Mouse (Mus musculus) heart, embryonic 12.5 days (tissue): ENCODE results near the gene Cemip2. TPM values are rescaled to one million over a fixed set of nuclear protein-coding genes. Genes with fewer than 3 reads are reported as not detected.
A peak's percentile ranks its signal among the peaks of the same experiment; 100 is the strongest.

Experiments
- ATAC-seq: fragments of 200-750 bp; cut with Nextera tagmentation; 2 replicates; pipeline ENCODE4 v1.8.0; 2017; ENCODE audit warnings: moderate TSS enrichment, moderate library complexity; ENCODE audit not compliant: insufficient number of reproducible peaks, low FRiP score
- H3K27ac ChIP-seq: fragments of 300-500 bp; sonication (generic); 2 replicates; pipeline ENCODE4 v1.5.1; 2016; ENCODE audit warnings: mild to moderate bottlenecking, moderate library complexity; ENCODE audit not compliant: poor library complexity, severe bottlenecking
- H3K27me3 ChIP-seq: fragments of 300-500 bp; sonication (generic); replicated peaks from 2 replicates; pipeline ENCODE4 v1.6.1; 2016; ENCODE audit warnings: mild to moderate bottlenecking, moderate library complexity
- H3K36me3 ChIP-seq: fragments of 300-500 bp; sonication (generic); 2 replicates; pipeline ENCODE4 v1.6.1; 2016; ENCODE audit warnings: mild to moderate bottlenecking, moderate library complexity
- H3K4me1 ChIP-seq: fragments of 300-500 bp; sonication (generic); replicated peaks from 2 replicates; pipeline ENCODE4 v1.6.1; 2016; ENCODE audit warnings: mild to moderate bottlenecking
- H3K4me2 ChIP-seq: fragments of 300-500 bp; sonication (generic); 2 replicates; pipeline ENCODE4 v1.6.1; 2016; ENCODE audit warnings: mild to moderate bottlenecking, moderate library complexity
- H3K4me3 ChIP-seq: fragments of 300-500 bp; sonication (generic); 2 replicates; pipeline ENCODE4 v1.5.1; 2016; ENCODE audit warnings: mild to moderate bottlenecking
- H3K9ac ChIP-seq: fragments of 300-500 bp; sonication (generic); 2 replicates; pipeline ENCODE4 v1.6.1; 2016; ENCODE audit warnings: mild to moderate bottlenecking, moderate library complexity
- H3K9me3 ChIP-seq: fragments of 300-500 bp; sonication (generic); replicated peaks from 2 replicates; pipeline ENCODE4 v1.6.1; 2016; ENCODE audit warnings: mild to moderate bottlenecking, moderate library complexity
- WGBS: fragments of 180-500 bp; shearing (Covaris S2); methylation state at CpG from one replicate; pipeline ENCODE4 v1.1.7; 2016; 5-methylcytosine and 5-hydroxymethylcytosine counted together
- polyA plus RNA-seq: library from polyadenylated mRNA; unstranded; fragments of >200 nt; fragmentation: Nextera tagmentation; extraction: Ambion mirVana; gene quantifications from 2 replicates; pipeline ENCODE4 v1.2.1, GENCODE M21; 2016

Cemip2 gene
- polyA plus RNA-seq, 1 experiment from 2014 or later: 116 TPM

GRCm38 (mm10) chr19:21882110-21882940 lies 104.2 kb downstream of the Cemip2 start:
- H3K9ac ChIP-seq: no peak overlapping the region
- ATAC-seq: peak; percentile 67

GRCm38 (mm10) chr19:21883053-21883452 lies 104.9 kb downstream of the Cemip2 start:
- Histone ChIP-seq H3K27me3 (no peaks in the 10 kb centered on the region), H3K27ac (peak overlapping the region; percentile 95), H3K4me1 (peaks cover 30% of the 10 kb centered on the region), H3K4me2 (peak overlapping the region; percentile 42), H3K4me3 (no peak overlapping the region), H3K9ac (no peak overlapping the region), H3K36me3 (no peaks in the 10 kb centered on the region), H3K9me3 (0 out of 2 replicates have a peak, but pooled peaks cover 2% of the 10 kb centered on the region)
- no peak for ATAC-seq
- WGBS: 51% methylated on average over 3 of the region's 3 CpGs

More at GRCm38 (mm10) chr19:21882110-21882940, 104.2 kb downstream of the Cemip2 start:
- peak overlapping the region; percentile 42 for H3K4me2 ChIP-seq
- H3K27ac ChIP-seq: peak overlapping the region; percentile 95
- H3K36me3 ChIP-seq: no peaks in the 10 kb centered on the region
- H3K27me3 ChIP-seq: no peaks in the 10 kb centered on the region
- WGBS: 4% methylated on average over 8 of the region's 8 CpGs
- H3K4me1 ChIP-seq: peaks cover 30% of the 10 kb centered on the region
- H3K4me3 ChIP-seq: no peak overlapping the region
- H3K9me3 ChIP-seq: 0 out of 2 replicates have a peak, but pooled peaks cover 2% of the 10 kb centered on the region

GRCm38 (mm10) chr19:21883922-21884321 lies 105.8 kb downstream of the Cemip2 start:
- Histone ChIP-seq H3K4me3 (no peak overlapping the region), H3K27ac (peak overlapping the region; percentile 59; the same call in 1 of the 2 replicates), H3K4me2 (no peak overlapping the region), H3K27me3 (no peaks in the 10 kb centered on the region), H3K36me3 (no peaks in the 10 kb centered on the region), H3K9me3 (0 out of 2 replicates have a peak, but pooled peaks cover 2% of the 10 kb centered on the region), H3K9ac (no peak overlapping the region), H3K4me1 (peaks cover 30% of the 10 kb centered on the region)
- WGBS: 69% methylated on average over 2 of the region's 2 CpGs
- ATAC-seq: no peak

- no peaks in the 10 kb centered on the region for H3K27me3 ChIP-seq
- peak overlapping the region; percentile 59; the same call in 1 of the 2 replicates for H3K27ac ChIP-seq
- no peak overlapping the region for H3K4me3 ChIP-seq
- WGBS: 67% methylated on average over 4 of the region's 4 CpGs
- no peak for ATAC-seq
- H3K4me1 ChIP-seq: peaks cover 30% of the 10 kb centered on the region
- H3K4me2 ChIP-seq: no peak overlapping the region
- H3K36me3 ChIP-seq: no peaks in the 10 kb centered on the region
- no peak overlapping the region for H3K9ac ChIP-seq
- 0 out of 2 replicates have a peak, but pooled peaks cover 2% of the 10 kb centered on the region for H3K9me3 ChIP-seq
Observed at GRCm38 (mm10) chr19:21884385-21884784, 106.2 kb downstream of the Cemip2 start.

GRCm38 (mm10) chr19:21886166-21886657 lies 108.1 kb downstream of the Cemip2 start:
- Histone ChIP-seq H3K4me3 (no peak overlapping the region), H3K27ac (peak overlapping the region; percentile 40; the same call in 1 of the 2 replicates), H3K27me3 (no peaks in the 10 kb centered on the region), H3K36me3 (no peaks in the 10 kb centered on the region), H3K9me3 (0 out of 2 replicates have a peak, but pooled peaks cover 2% of the 10 kb centered on the region), H3K9ac (no peak overlapping the region), H3K4me1 (peaks cover 42% of the 10 kb centered on the region), H3K4me2 (no peak overlapping the region)
- ATAC-seq: peak; percentile 54
- 18% methylated on average over 4 of the region's 4 CpGs for WGBS

- Histone ChIP-seq H3K4me2 (no peak overlapping the region), H3K27ac (peak overlapping the region; percentile 42), H3K4me1 (peaks cover 20% of the 10 kb centered on the region), H3K9me3 (no peaks in the 10 kb centered on the region), H3K9ac (no peak overlapping the region), H3K36me3 (no peaks in the 10 kb centered on the region), H3K4me3 (no peak overlapping the region), H3K27me3 (no peaks in the 10 kb centered on the region)
- ATAC-seq: peak; percentile 78
- 14% methylated on average over 2 of the region's 2 CpGs for WGBS
Observed at GRCm38 (mm10) chr19:21890699-21891098, 112.6 kb downstream of the Cemip2 start.

- H3K4me1 ChIP-seq: peaks cover 20% of the 10 kb centered on the region
- WGBS: 88% methylated on average over 3 of the region's 3 CpGs
- H3K4me3 ChIP-seq: no peak overlapping the region
- H3K9me3 ChIP-seq: no peaks in the 10 kb centered on the region
- no peak for ATAC-seq
- H3K36me3 ChIP-seq: no peaks in the 10 kb centered on the region
- H3K4me2 ChIP-seq: no peak overlapping the region
- H3K27me3 ChIP-seq: no peaks in the 10 kb centered on the region
- H3K9ac ChIP-seq: no peak overlapping the region
- no peak overlapping the region for H3K27ac ChIP-seq
Observed at GRCm38 (mm10) chr19:21894792-21895191, 116.7 kb downstream of the Cemip2 start.

GRCm38 (mm10) chr19:21895540-21895939 lies 117.4 kb downstream of the Cemip2 start:
- no peak overlapping the region for H3K4me2 ChIP-seq
- WGBS: 63% methylated on average over 5 of the region's 5 CpGs
- H3K36me3 ChIP-seq: no peaks in the 10 kb centered on the region
- no peak overlapping the region for H3K4me3 ChIP-seq
- ATAC-seq: no peak
- no peaks in the 10 kb centered on the region for H3K9me3 ChIP-seq
- peaks cover 15% of the 10 kb centered on the region for H3K4me1 ChIP-seq
- no peak overlapping the region; the same call in 1 of the 2 replicates for H3K27ac ChIP-seq
- H3K9ac ChIP-seq: no peak overlapping the region
- H3K27me3 ChIP-seq: no peaks in the 10 kb centered on the region

- no peaks in the 10 kb centered on the region for H3K9me3 ChIP-seq
- no peak overlapping the region for H3K9ac ChIP-seq
- H3K4me1 ChIP-seq: peaks cover 7% of the 10 kb centered on the region
- peak overlapping the region; percentile 77 for H3K27ac ChIP-seq
- 47% methylated on average over 7 of the region's 7 CpGs for WGBS
- no peak overlapping the region for H3K4me2 ChIP-seq
- H3K27me3 ChIP-seq: no peaks in the 10 kb centered on the region
- no peaks in the 10 kb centered on the region for H3K36me3 ChIP-seq
- H3K4me3 ChIP-seq: no peak overlapping the region
- peak; percentile 66; the same call in 1 of the 2 replicates for ATAC-seq
Observed at GRCm38 (mm10) chr19:21897122-21897827, 119.1 kb downstream of the Cemip2 start.

GRCm38 (mm10) chr19:21898015-21898939 lies 120.1 kb downstream of the Cemip2 start:
- Histone ChIP-seq H3K9me3 (no peaks in the 10 kb centered on the region), H3K27me3 (no peaks in the 10 kb centered on the region), H3K27ac (peak overlapping the region; percentile 77), H3K9ac (no peak overlapping the region), H3K4me1 (peaks cover 7% of the 10 kb centered on the region), H3K4me2 (no peak overlapping the region), H3K4me3 (no peak overlapping the region), H3K36me3 (no peaks in the 10 kb centered on the region)
- ATAC-seq: peak; percentile 53; the same call in 1 of the 2 replicates
- WGBS: 68% methylated on average over 12 of the region's 12 CpGs
